Mouse (Mus musculus): Measurements from ENCODE around the gene Tmem171.

The Tmem171 gene

GRCm38 (mm10) chr13:98638507-98639166 lies 56.0 kb downstream of the Tmem171 start:
- DNase-seq (ENCODE audit: low spot score), result no peak

- DNase-seq (ENCODE audit: low spot score), result no peak
These were observed 57.5 kb downstream of the Tmem171 start, which contains the start of gene Tmem174 for GRCm38 (mm10) chr13:98637145-98637544. Tmem174 (minus strand) TSS chr13:98637410.

GRCm38 (mm10) chr13:98636571-98636970 lies 58.1 kb downstream of the Tmem171 start:
- no peak for DNase-seq (ENCODE audit: low spot score)
